7 mouse cellular contexts compared by ENCODE assay signal in genomic region chr6:57702376-57702742, GRCm38 (mm10). TPM values are rescaled to one million over a fixed set of nuclear protein-coding genes. Genes with fewer than 3 reads are reported as not detected.
DNase-seq lines count a peak whose midpoint lies in the region; ATAC-seq and TF ChIP-seq lines count a peak whose summit lies in the region.

Gene Lancl2, plus strand, starts transcription at chr6:57702540.

- H3K9ac ChIP-seq in embryonic facial prominence, embryonic 15.5 days = peak within 1 kb of the TSS; percentile 77
- peak within 1 kb of the TSS; percentile 82 for H3K9ac ChIP-seq in kidney, postnatal 0 days (ENCODE audit: low read depth, low read length)
- H3K9ac ChIP-seq in liver, embryonic 15.5 days = peak within 1 kb of the TSS; percentile 82

- peak within 1 kb of the TSS; percentile 65 for H3K4me2 ChIP-seq in embryonic facial prominence, embryonic 15.5 days (replicated peaks)
- peak within 1 kb of the TSS; percentile 64 for H3K4me2 ChIP-seq in kidney, postnatal 0 days (ENCODE audit: low read length)
- H3K4me2 ChIP-seq in liver, embryonic 15.5 days = peak within 1 kb of the TSS; percentile 84

- peaks cover 21% of the 10 kb centered on the region for H3K4me1 ChIP-seq in G1E (ENCODE audit: insufficient read depth, low read depth, low read length)
- peaks cover 8% of the 10 kb centered on the region for H3K4me1 ChIP-seq in embryonic facial prominence, embryonic 15.5 days
- no peaks in the 10 kb centered on the region; the same call in 1 of the 2 replicates for H3K4me1 ChIP-seq in heart, embryonic 10.5 days
- H3K4me1 ChIP-seq in kidney, postnatal 0 days (replicated peaks; ENCODE audit: insufficient read depth, low read length) = no peaks in the 10 kb centered on the region
- H3K4me1 ChIP-seq in liver, embryonic 15.5 days (replicated peaks) = peaks cover 20% of the 10 kb centered on the region

- TF ChIP-seq CTCF in G1E (IDR thresholded peaks at IDR 0.05; ENCODE audit: low read depth, low read length) = no peak
- TF ChIP-seq CTCF in kidney, postnatal 0 days (IDR thresholded peaks at IDR 0.05; ENCODE audit: low read depth) = no peak

- no peaks in the 10 kb centered on the region for H3K9me3 ChIP-seq in G1E (replicated peaks)
- no peaks in the 10 kb centered on the region for H3K9me3 ChIP-seq in embryonic facial prominence, embryonic 15.5 days (replicated peaks)
- no peaks in the 10 kb centered on the region for H3K9me3 ChIP-seq in heart, embryonic 10.5 days
- H3K9me3 ChIP-seq in kidney, postnatal 0 days (replicated peaks; ENCODE audit: low read length) = no peaks in the 10 kb centered on the region
- no peaks in the 10 kb centered on the region for H3K9me3 ChIP-seq in liver, embryonic 15.5 days (replicated peaks)

- no peaks in the 10 kb centered on the region for H3K36me3 ChIP-seq in G1E (replicated peaks)
- no peaks in the 10 kb centered on the region for H3K36me3 ChIP-seq in embryonic facial prominence, embryonic 15.5 days
- H3K36me3 ChIP-seq in heart, embryonic 10.5 days = no peaks in the 10 kb centered on the region
- no peaks in the 10 kb centered on the region for H3K36me3 ChIP-seq in kidney, postnatal 0 days (ENCODE audit: insufficient read depth, low read length)
- no peaks in the 10 kb centered on the region for H3K36me3 ChIP-seq in liver, embryonic 15.5 days (replicated peaks)

- 0% methylated on average over 10 of the region's 10 CpGs for WGBS in embryonic facial prominence, embryonic 15.5 days
- WGBS in heart, embryonic 10.5 days = under 1% methylated on average over 10 of the region's 10 CpGs
- under 1% methylated on average over 10 of the region's 10 CpGs for WGBS in kidney, postnatal 0 days
- WGBS in liver, embryonic 15.5 days (ENCODE audit: insufficient replicate concordance) = under 1% methylated on average over 10 of the region's 10 CpGs

- no peaks in the 10 kb centered on the region for H3K27me3 ChIP-seq in G1E (ENCODE audit: insufficient read depth, low read length)
- H3K27me3 ChIP-seq in embryonic facial prominence, embryonic 15.5 days = no peaks in the 10 kb centered on the region
- H3K27me3 ChIP-seq in heart, embryonic 10.5 days (ENCODE audit: insufficient read depth, poor library complexity, severe bottlenecking) = no peaks in the 10 kb centered on the region
- H3K27me3 ChIP-seq in kidney, postnatal 0 days (ENCODE audit: insufficient read depth, low read length) = no peaks in the 10 kb centered on the region
- no peaks in the 10 kb centered on the region for H3K27me3 ChIP-seq in liver, embryonic 15.5 days

- peak; percentile 5 for DNase-seq in G1E (ENCODE audit: low spot score)
- DNase-seq in adrenal gland, adult 8-10 months = peak; percentile 12
- no peak for DNase-seq in heart, embryonic 10.5 days (ENCODE audit: low spot score)
- no peak for DNase-seq in kidney, postnatal 0 days (ENCODE audit: low spot score)
- peak; percentile 46 to 64 for DNase-seq in right cerebral cortex, adult 2 months (ENCODE audit: low spot score in 2 of 2)

- peak; percentile 7; the same call in 1 of the 2 replicates for ATAC-seq in G1E (ENCODE audit: extremely low read depth, insufficient number of reproducible peaks, low FRiP score, poor library complexity, severe bottlenecking)
- ATAC-seq in embryonic facial prominence, embryonic 15.5 days (ENCODE audit: insufficient number of reproducible peaks, low FRiP score, low TSS enrichment, low read depth) = no peak
- peak; percentile 2; the same call in 1 of the 2 replicates for ATAC-seq in kidney, postnatal 0 days (replicated peaks; ENCODE audit: low FRiP score, low read depth)
- peak; percentile 19 for ATAC-seq in liver, embryonic 15.5 days (ENCODE audit: insufficient read depth)

- H3K27ac ChIP-seq in embryonic facial prominence, embryonic 15.5 days (replicated peaks) = peak within 1 kb of the TSS; percentile 96
- peak within 1 kb of the TSS; percentile 98 for H3K27ac ChIP-seq in heart, embryonic 10.5 days
- H3K27ac ChIP-seq in kidney, postnatal 0 days = peak within 1 kb of the TSS; percentile 92
- H3K27ac ChIP-seq in liver, embryonic 15.5 days (replicated peaks) = peak within 1 kb of the TSS; percentile 96

- H3K4me3 ChIP-seq in G1E (ENCODE audit: low read depth, low read length) = peak within 1 kb of the TSS; percentile 83
- H3K4me3 ChIP-seq in embryonic facial prominence, embryonic 15.5 days (replicated peaks) = peak within 1 kb of the TSS; percentile 61
- peak within 1 kb of the TSS; percentile 90 for H3K4me3 ChIP-seq in heart, embryonic 10.5 days
- peak within 1 kb of the TSS; percentile 67 for H3K4me3 ChIP-seq in kidney, postnatal 0 days (replicated peaks; ENCODE audit: low read depth, low read length)
- peak within 1 kb of the TSS; percentile 75 for H3K4me3 ChIP-seq in liver, embryonic 15.5 days (replicated peaks)

RNA-seq across cellular contexts. Expression of gene Lancl2, which starts in this region (rescaled TPM):
- 33.8 and 34.4 TPM in 2 replicates for total RNA-seq in G1E (2014; fragmentation: Nextera tagmentation)
- total RNA-seq in G1E (2017) = 25.3 and 26.2 TPM in 2 replicates
- 22.1 and 23.3 TPM in 2 replicates for polyA plus RNA-seq in G1E (2012)
- total RNA-seq in adrenal gland, adult 8-10 months (2022) = 10 to 100 TPM; 17.8 to 25.3 (median 21.0) TPM
- 23.9 and 25.7 TPM in 2 replicates for polyA plus RNA-seq in embryonic facial prominence, embryonic 15.5 days (2015; fragmentation: Nextera tagmentation; extraction: Ambion mirVana)
- polyA plus RNA-seq in heart, embryonic 10.5 days (2016; fragmentation: Nextera tagmentation; extraction: Ambion mirVana) = 20.6 and 22.2 TPM in 2 replicates
- 22.8 and 23.7 TPM in 2 replicates for polyA plus RNA-seq in kidney, postnatal 0 days (2015; fragmentation: Nextera tagmentation; extraction: Ambion mirVana)
- 13.2 and 14.5 TPM in 2 replicates for polyA plus RNA-seq in liver, embryonic 15.5 days (2015; fragmentation: Nextera tagmentation; extraction: Ambion mirVana)

Comparison
In these comparisons a context has a peak if more than half of its experiments do, and no peak if none do; other contexts are left out.
1. DNase-seq: peak in G1E (single experiment), adrenal gland, adult 8-10 months (single experiment) and right cerebral cortex, adult 2 months (2 of 2); none in heart, embryonic 10.5 days (single experiment) and kidney, postnatal 0 days (single experiment).
2. Peak in every context shown above with its lines, with median percentiles within 50 percentile points of each other: H3K4me3 ChIP-seq, H3K27ac ChIP-seq, H3K4me2 ChIP-seq and H3K9ac ChIP-seq.